In genomic region chr6:47943721-47944120, GRCm38 (mm10) we compare ENCODE assay signal across 8 mouse cellular contexts. TPM values are rescaled to one million over a fixed set of nuclear protein-coding genes. Genes with fewer than 3 reads are reported as not detected.
DNase-seq lines count a peak whose midpoint lies in the region; ATAC-seq and TF ChIP-seq lines count a peak whose summit lies in the region.

No protein-coding gene starts in this region.

- DNase-seq in kidney, postnatal 0 days (ENCODE audit: low spot score): no peak
- DNase-seq in kidney, postnatal 25 days: no peak
- DNase-seq in hindbrain, postnatal 0 days (ENCODE audit: low spot score): no peak
- no peak for DNase-seq in spleen, postnatal 10 days (ENCODE audit: low spot score in 2 of 2)
- no peak for DNase-seq in kidney, postnatal 14 days

- H3K27ac ChIP-seq in kidney, postnatal 0 days: peak overlapping the region; percentile 15; the same call in 1 of the 2 replicates
- H3K27ac ChIP-seq in embryonic facial prominence, embryonic 13.5 days: peak overlapping the region; percentile 73; the same call in 1 of the 2 replicates
- H3K27ac ChIP-seq in hindbrain, postnatal 0 days: no peak overlapping the region
- no peak overlapping the region for H3K27ac ChIP-seq in midbrain, embryonic 15.5 days

- peaks cover 8% of the 10 kb centered on the region; the same call in 1 of the 2 replicates for H3K4me1 ChIP-seq in kidney, postnatal 0 days (replicated peaks; ENCODE audit: insufficient read depth, low read length)
- H3K4me1 ChIP-seq in embryonic facial prominence, embryonic 13.5 days: peaks cover 13% of the 10 kb centered on the region; the same call in 1 of the 2 replicates
- peaks cover 9% of the 10 kb centered on the region for H3K4me1 ChIP-seq in hindbrain, postnatal 0 days (ENCODE audit: insufficient read depth, low read length)
- peaks cover 10% of the 10 kb centered on the region; the same call in 1 of the 2 replicates for H3K4me1 ChIP-seq in midbrain, embryonic 15.5 days

- 0 out of 2 replicates have a peak, but pooled peaks cover 2% of the 10 kb centered on the region for H3K36me3 ChIP-seq in kidney, postnatal 0 days (ENCODE audit: insufficient read depth, low read length)
- peaks cover 17% of the 10 kb centered on the region for H3K36me3 ChIP-seq in embryonic facial prominence, embryonic 13.5 days
- no peaks in the 10 kb centered on the region; the same call in 1 of the 2 replicates for H3K36me3 ChIP-seq in hindbrain, postnatal 0 days (ENCODE audit: insufficient read depth, low read length)
- no peaks in the 10 kb centered on the region for H3K36me3 ChIP-seq in midbrain, embryonic 15.5 days (replicated peaks)

- WGBS in kidney, postnatal 0 days: 85% methylated on average over 3 of the region's 3 CpGs
- 72% methylated on average over 3 of the region's 3 CpGs for WGBS in embryonic facial prominence, embryonic 13.5 days
- 83% methylated on average over 3 of the region's 3 CpGs for WGBS in hindbrain, postnatal 0 days
- 87% methylated on average over 3 of the region's 3 CpGs for WGBS in midbrain, embryonic 15.5 days

- 0 out of 2 replicates have a peak overlapping the region, but pooled peaks have one; percentile 74 for H3K9ac ChIP-seq in kidney, postnatal 0 days (ENCODE audit: low read depth, low read length)
- peak overlapping the region; percentile 87 for H3K9ac ChIP-seq in embryonic facial prominence, embryonic 13.5 days
- H3K9ac ChIP-seq in hindbrain, postnatal 0 days (replicated peaks; ENCODE audit: low read length): peak overlapping the region; percentile 63
- H3K9ac ChIP-seq in midbrain, embryonic 15.5 days: no peak overlapping the region

- H3K4me3 ChIP-seq in kidney, postnatal 0 days (replicated peaks; ENCODE audit: low read depth, low read length): peak overlapping the region; percentile 34; the same call in 1 of the 2 replicates
- H3K4me3 ChIP-seq in embryonic facial prominence, embryonic 13.5 days: peak overlapping the region; percentile 52
- H3K4me3 ChIP-seq in hindbrain, postnatal 0 days (ENCODE audit: low read length): peak overlapping the region; percentile 35
- H3K4me3 ChIP-seq in midbrain, embryonic 15.5 days: peak overlapping the region; percentile 43

- H3K4me2 ChIP-seq in kidney, postnatal 0 days (ENCODE audit: low read length): peak overlapping the region; percentile 61
- H3K4me2 ChIP-seq in embryonic facial prominence, embryonic 13.5 days: peak overlapping the region; percentile 82
- H3K4me2 ChIP-seq in hindbrain, postnatal 0 days (ENCODE audit: low read depth, low read length): peak overlapping the region; percentile 69
- H3K4me2 ChIP-seq in midbrain, embryonic 15.5 days: peak overlapping the region; percentile 85

- TF ChIP-seq CTCF in kidney, postnatal 0 days (IDR thresholded peaks at IDR 0.05; ENCODE audit: low read depth): no peak
- no peak for TF ChIP-seq CTCF in hindbrain, postnatal 0 days (IDR thresholded peaks at IDR 0.05; ENCODE audit: low read depth)

- H3K27me3 ChIP-seq in kidney, postnatal 0 days (ENCODE audit: insufficient read depth, low read length): no peaks in the 10 kb centered on the region
- H3K27me3 ChIP-seq in embryonic facial prominence, embryonic 13.5 days: no peaks in the 10 kb centered on the region
- H3K27me3 ChIP-seq in hindbrain, postnatal 0 days (ENCODE audit: insufficient read depth, low read length): no peaks in the 10 kb centered on the region
- no peaks in the 10 kb centered on the region; the same call in 1 of the 2 replicates for H3K27me3 ChIP-seq in midbrain, embryonic 15.5 days (replicated peaks)

- H3K9me3 ChIP-seq in kidney, postnatal 0 days (replicated peaks; ENCODE audit: low read length): no peaks in the 10 kb centered on the region
- no peaks in the 10 kb centered on the region for H3K9me3 ChIP-seq in embryonic facial prominence, embryonic 13.5 days
- H3K9me3 ChIP-seq in hindbrain, postnatal 0 days (ENCODE audit: low read length): no peaks in the 10 kb centered on the region
- no peaks in the 10 kb centered on the region for H3K9me3 ChIP-seq in midbrain, embryonic 15.5 days

- ATAC-seq in kidney, postnatal 0 days (replicated peaks; ENCODE audit: low FRiP score, low read depth): no peak
- ATAC-seq in embryonic facial prominence, embryonic 13.5 days (ENCODE audit: insufficient number of reproducible peaks, insufficient read depth, low FRiP score, low TSS enrichment, low read depth): no peak
- peak; percentile 12; the same call in 1 of the 2 replicates for ATAC-seq in hindbrain, postnatal 0 days
- no peak for ATAC-seq in midbrain, embryonic 15.5 days (replicated peaks)
- no peak for ATAC-seq in megakaryocyte progenitor cell, adult 5-6 weeks (replicated peaks; ENCODE audit: poor library complexity)

RNA-seq across cellular contexts. Expression of gene Zfp956, which starts 9.5 kb away (rescaled TPM):
- polyA plus RNA-seq in kidney, postnatal 0 days (2015; fragmentation: Nextera tagmentation; extraction: Ambion mirVana): 6.5 and 6.9 TPM in 2 replicates
- 14.4 and 15.3 TPM in 2 replicates for polyA plus RNA-seq in embryonic facial prominence, embryonic 13.5 days (2015; fragmentation: Nextera tagmentation; extraction: Ambion mirVana)
- 30.6 and 32.0 TPM in 2 replicates for total RNA-seq in hindbrain, postnatal 0 days (2014; rRNA removed)
- polyA plus RNA-seq in hindbrain, postnatal 0 days (2015; fragmentation: Nextera tagmentation; extraction: Ambion mirVana): 21.0 and 21.3 TPM in 2 replicates
- polyA plus RNA-seq in midbrain, embryonic 15.5 days (2015; fragmentation: Nextera tagmentation; extraction: Ambion mirVana): 21.4 and 24.7 TPM in 2 replicates
- 3.7 and 4.8 TPM in 2 replicates for total RNA-seq in megakaryocyte progenitor cell, adult 5-6 weeks (2015)
- total RNA-seq in megakaryocyte progenitor cell, adult 5-6 weeks (2017): 8.9 and 9.6 TPM in 2 replicates

RNA-seq across cellular contexts. Expression of gene Zfp212, which starts 23.4 kb away (rescaled TPM):
- 14.4 and 15.2 TPM in 2 replicates for polyA plus RNA-seq in kidney, postnatal 0 days (2015; fragmentation: Nextera tagmentation; extraction: Ambion mirVana)
- 23.2 and 24.0 TPM in 2 replicates for polyA plus RNA-seq in embryonic facial prominence, embryonic 13.5 days (2015; fragmentation: Nextera tagmentation; extraction: Ambion mirVana)
- total RNA-seq in hindbrain, postnatal 0 days (2014; rRNA removed): 15.3 and 17.0 TPM in 2 replicates
- 19.6 and 20.3 TPM in 2 replicates for polyA plus RNA-seq in hindbrain, postnatal 0 days (2015; fragmentation: Nextera tagmentation; extraction: Ambion mirVana)
- 19.7 and 20.0 TPM in 2 replicates for polyA plus RNA-seq in midbrain, embryonic 15.5 days (2015; fragmentation: Nextera tagmentation; extraction: Ambion mirVana)
- 6.5 and 6.6 TPM in 2 replicates for total RNA-seq in megakaryocyte progenitor cell, adult 5-6 weeks (2015)
- 6.8 and 10.4 TPM in 2 replicates for total RNA-seq in megakaryocyte progenitor cell, adult 5-6 weeks (2017)

Comparison
In these comparisons a context has a peak if more than half of its experiments do, and no peak if none do; other contexts are left out.
1. H3K27ac ChIP-seq: peak in kidney, postnatal 0 days (single experiment) and embryonic facial prominence, embryonic 13.5 days (single experiment); none in hindbrain, postnatal 0 days (single experiment) and midbrain, embryonic 15.5 days (single experiment).
2. Peak in every context shown above with its lines, with median percentiles within 50 percentile points of each other: H3K4me2 ChIP-seq and H3K4me3 ChIP-seq.